Mouse (Mus musculus): ENCODE measurements around the gene Lrrn1.

- TF ChIP-seq CTCF (IDR thresholded peaks at IDR 0.05; ENCODE audit: low read depth, low read length) = no peak
- TF ChIP-seq POLR2A (IDR thresholded peaks at IDR 0.05; ENCODE audit: extremely low read depth, insufficient read depth, low read length) = no peak
Observed at GRCm38 (mm10) chr6:107614288-107614687, 84.7 kb downstream of the Lrrn1 start.
